Mouse (Mus musculus) G1E (cell line): ENCODE measurements around the gene Rnf26. TPM values are rescaled to one million over a fixed set of nuclear protein-coding genes. Genes with fewer than 3 reads are reported as not detected.

Source experiments
- ATAC-seq: 2 replicates; pipeline ENCODE4 v1.8.0; 2016; ENCODE audit warnings: mild to moderate bottlenecking; ENCODE audit not compliant: insufficient number of reproducible peaks, poor library complexity, low FRiP score, severe bottlenecking; ENCODE audit errors: extremely low read depth
- DNase-seq: peaks from one replicate; pipeline ENCODE4 v3.0.0; 2012; ENCODE audit warnings: low spot score
- H3K27me3 ChIP-seq: 2 replicates; pipeline ENCODE4 v1.6.1; 2012; ENCODE audit warnings: mild to moderate bottlenecking, low read length, inconsistent platforms; ENCODE audit not compliant: insufficient read depth
- H3K36me3 ChIP-seq: replicated peaks from 2 replicates; pipeline ENCODE3; 2012; ENCODE audit warnings: mild to moderate bottlenecking, inconsistent platforms
- H3K4me1 ChIP-seq: 2 replicates; pipeline ENCODE4 v1.6.1; 2012; ENCODE audit warnings: low read depth, low read length, inconsistent platforms, mixed read lengths; ENCODE audit not compliant: insufficient read depth
- H3K4me3 ChIP-seq: 2 replicates; pipeline ENCODE4 v1.5.1; 2012; ENCODE audit warnings: low read depth, mild to moderate bottlenecking, inconsistent platforms, low read length, moderate library complexity, mixed read lengths
- H3K9me3 ChIP-seq: replicated peaks from 2 replicates; pipeline ENCODE4 v1.6.1; 2012; ENCODE audit warnings: inconsistent platforms
- CTCF ChIP-seq: IDR thresholded peaks from 2 replicates; pipeline ENCODE4 v1.5.1; 2012; ENCODE audit warnings: low read depth, low read length, inconsistent platforms, mixed read lengths
- GATA1 ChIP-seq: IDR thresholded peaks from 2 replicates; pipeline ENCODE4 v1.6.1; 2012; ENCODE audit warnings: borderline replicate concordance, low read length, inconsistent platforms, mixed read lengths
- GATA2 ChIP-seq: IDR thresholded peaks from 2 replicates; pipeline ENCODE4 v1.6.1; 2012; ENCODE audit warnings: low read depth, low read length, inconsistent platforms, borderline replicate concordance
- POLR2AphosphoS5 ChIP-seq: IDR thresholded peaks from 2 replicates; pipeline ENCODE4 v1.6.1; 2012; ENCODE audit warnings: low read depth, low read length, inconsistent platforms; ENCODE audit not compliant: insufficient replicate concordance
- TAL1 ChIP-seq: conservative IDR thresholded peaks from 2 replicates; pipeline ENCODE4 v1.6.1; 2012; ENCODE audit warnings: low read depth, low read length, inconsistent platforms, mixed read lengths
- polyA plus RNA-seq: library from polyadenylated mRNA; stranded (reverse); fragments of >175 nt; gene quantifications from 2 replicates; pipeline ENCODE4 v1.2.3, GENCODE M21; 2012
- total RNA-seq, 2 experiments: library from RNA; stranded (forward) in 1 of 2; stranded (reverse) in 1 of 2; fragments of 200-1000 nt in 1 of 2; fragments of >200 nt in 1 of 2; fragmentation: Nextera tagmentation in 1 of 2; gene quantifications; 2 replicates each; pipeline ENCODE4 v1.2.3; 2014 to 2017

The Rnf26 gene
- total and polyA plus RNA-seq, 3 experiments = 10.5 to 46.9 (median 41.9) TPM

DNA sequence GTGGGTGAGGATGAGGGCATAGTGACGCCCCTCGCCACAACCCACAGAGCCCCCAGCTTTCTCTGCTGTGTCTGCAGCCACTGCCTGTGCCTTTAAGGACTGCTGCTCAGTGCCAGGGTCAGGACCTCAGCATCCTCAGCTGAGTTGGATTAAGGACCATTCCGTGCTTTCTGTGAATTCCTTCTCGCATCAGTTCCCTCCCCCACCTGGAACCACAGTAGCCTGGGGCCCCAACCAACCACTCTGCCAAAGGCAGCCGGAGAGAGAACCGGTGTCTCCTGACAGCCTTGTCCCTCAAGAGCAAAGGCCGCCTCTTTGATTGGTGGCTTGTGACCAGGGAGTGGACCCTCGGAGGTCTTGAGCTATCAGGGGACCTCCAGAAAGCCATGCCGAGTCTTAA, 11.8 kb downstream of the Rnf26 start, which contains the start of gene Mfrp:
TSS of gene Mfrp (plus strand) at position 240 of the 400 bp plus-strand sequence.
- Histone ChIP-seq H3K4me3 (no peak within 1 kb of the TSS), H3K27me3 (no peaks in the 10 kb centered on the region), H3K9me3 (no peaks in the 10 kb centered on the region), H3K36me3 (peaks cover 73% of the 10 kb centered on the region), H3K4me1 (peaks cover 5% of the 10 kb centered on the region)
- TF ChIP-seq GATA1 (no peak), GATA2 (no peak), TAL1 (no peak), POLR2AphosphoS5 (no peak), CTCF (no peak)
- ATAC-seq (no peak), DNase-seq (no peak)

DNA sequence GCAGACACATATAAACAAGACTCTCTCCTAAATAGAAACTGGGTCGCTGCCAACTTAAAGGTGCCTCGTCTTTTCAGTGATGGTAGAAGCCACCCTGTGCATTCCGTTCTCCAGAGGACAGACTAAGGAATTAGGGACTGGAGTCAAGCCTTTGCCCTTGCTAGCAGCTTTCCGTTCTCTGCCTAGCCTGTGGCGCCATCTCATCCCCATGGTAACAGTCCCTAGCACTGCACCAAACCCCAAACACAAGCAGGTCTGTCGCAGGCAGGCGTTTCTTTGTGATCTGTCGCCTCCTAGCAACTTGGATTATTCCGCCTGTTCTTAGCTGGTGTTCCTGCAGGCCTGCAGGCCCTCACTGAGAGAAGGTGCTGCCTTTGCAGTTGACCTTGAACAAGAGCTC, 16.8 kb downstream of the Rnf26 start:
- Histone ChIP-seq H3K27me3 (no peaks in the 10 kb centered on the region), H3K4me3 (no peak overlapping the region), H3K36me3 (peaks cover 59% of the 10 kb centered on the region), H3K9me3 (no peaks in the 10 kb centered on the region), H3K4me1 (peaks cover 14% of the 10 kb centered on the region)
- TF ChIP-seq TAL1 (no peak), GATA2 (no peak), GATA1 (no peak), POLR2AphosphoS5 (no peak), CTCF (no peak)
- DNase-seq (no peak), ATAC-seq (no peak)

DNA sequence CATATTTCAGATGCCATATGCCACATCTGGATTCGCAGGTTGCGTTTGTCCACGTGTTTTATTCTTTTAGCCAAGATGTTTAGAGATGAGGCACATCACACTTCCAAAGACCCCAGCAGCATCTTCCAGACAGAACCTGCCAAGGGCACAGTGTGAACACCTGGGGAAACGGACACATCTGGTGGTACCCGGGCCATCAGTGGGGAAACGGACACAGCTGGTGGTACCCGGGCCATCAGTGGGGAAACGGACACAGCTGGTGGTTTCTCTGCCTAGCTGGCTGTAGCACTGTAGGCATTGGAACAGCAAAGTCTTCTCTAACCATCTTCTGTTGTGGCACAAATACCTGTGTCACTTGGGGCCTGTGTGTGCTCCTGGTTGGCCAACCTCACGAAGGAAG, 17.5 kb downstream of the Rnf26 start:
- H3K4me3 ChIP-seq = no peak overlapping the region
- H3K9me3 ChIP-seq = no peaks in the 10 kb centered on the region
- no peaks in the 10 kb centered on the region for H3K27me3 ChIP-seq
- TF ChIP-seq GATA1 (no peak), TAL1 (no peak), POLR2AphosphoS5 (no peak), CTCF (no peak), GATA2 (no peak)
- DNase-seq (no peak), ATAC-seq (no peak)
- H3K36me3 ChIP-seq = peaks cover 61% of the 10 kb centered on the region
- H3K4me1 ChIP-seq = peaks cover 14% of the 10 kb centered on the region

DNA sequence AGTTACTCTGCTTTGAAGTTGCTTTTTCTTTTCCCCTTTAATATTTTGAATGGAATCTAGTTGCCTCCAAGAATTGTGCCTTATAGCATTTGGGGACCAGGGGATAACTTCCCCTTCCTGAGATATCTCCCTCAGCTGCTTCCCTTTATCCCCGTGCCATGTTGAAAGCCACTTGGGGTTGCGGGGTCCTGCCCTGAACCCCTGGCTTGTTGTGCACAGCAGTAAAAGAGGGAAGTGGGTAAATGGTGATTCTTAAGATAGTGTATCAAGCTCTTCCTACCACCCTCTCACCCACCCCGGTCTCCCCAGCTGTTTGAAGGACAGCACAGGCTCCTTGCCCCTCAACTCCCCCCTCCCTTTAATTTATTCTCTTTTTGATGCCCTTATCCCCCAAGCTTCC, 18.6 kb downstream of the Rnf26 start:
- no peak for ATAC-seq
- DNase-seq = no peak
- Histone ChIP-seq H3K9me3 (no peaks in the 10 kb centered on the region), H3K36me3 (peaks cover 59% of the 10 kb centered on the region), H3K4me1 (peaks cover 17% of the 10 kb centered on the region), H3K27me3 (no peaks in the 10 kb centered on the region), H3K4me3 (no peak overlapping the region)
- no peak for TF ChIP-seq CTCF
- TF ChIP-seq TAL1 = no peak
- no peak for TF ChIP-seq GATA1
- no peak for TF ChIP-seq POLR2AphosphoS5
- no peak for TF ChIP-seq GATA2

DNA sequence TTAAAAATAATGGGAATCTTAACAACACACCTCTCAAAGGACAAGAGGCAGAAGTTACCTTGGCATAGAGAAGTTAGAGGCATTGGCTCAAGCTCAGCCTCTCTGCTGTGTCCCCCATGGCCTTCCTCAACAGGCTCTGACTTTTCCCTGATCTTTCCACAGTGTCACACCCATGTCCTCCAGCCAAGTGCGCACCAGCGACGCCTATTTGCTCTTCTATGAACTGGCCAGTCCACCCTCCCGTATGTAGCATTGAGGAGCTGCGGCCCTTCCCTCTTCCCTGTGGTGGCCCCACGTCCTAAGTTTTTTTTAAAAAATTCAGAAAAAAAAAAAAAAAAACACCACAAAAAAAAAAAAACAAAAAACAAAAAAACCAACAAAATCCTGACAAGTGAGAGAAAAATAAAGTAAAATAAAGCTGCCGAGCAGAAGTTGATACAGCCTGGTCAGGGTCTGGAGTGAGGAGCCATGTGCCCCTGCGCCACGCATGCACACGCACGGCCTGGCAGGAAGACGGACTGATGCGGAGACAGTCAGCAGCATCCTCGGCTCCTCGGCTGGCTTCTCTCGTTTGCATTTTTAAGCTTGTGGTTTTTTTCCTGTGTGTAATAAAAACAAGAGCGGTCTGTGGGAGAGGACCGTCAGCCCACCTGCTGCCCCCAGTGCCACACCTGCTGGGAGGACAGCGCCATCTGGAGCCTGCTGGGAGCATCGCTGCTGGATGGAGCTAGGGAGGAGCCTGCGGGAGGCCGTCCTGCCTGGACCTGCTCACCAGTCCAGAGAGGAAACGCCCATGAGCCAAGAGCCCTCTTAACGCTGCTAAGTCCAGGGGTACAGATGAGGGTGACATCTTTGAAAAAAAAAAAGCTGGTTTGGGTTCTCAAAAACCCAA, 19.5 kb downstream of the Rnf26 start:
- peaks cover 3% of the 10 kb centered on the region; the same call in 1 of the 2 replicates for H3K27me3 ChIP-seq
- no peak for TF ChIP-seq GATA1
- no peak for TF ChIP-seq GATA2
- TF ChIP-seq TAL1 = no peak
- no peak for TF ChIP-seq POLR2AphosphoS5
- TF ChIP-seq CTCF = no peak; the same call in 1 of the 2 replicates
- H3K36me3 ChIP-seq = peaks cover 59% of the 10 kb centered on the region
- ATAC-seq = no peak
- no peak for DNase-seq
- H3K9me3 ChIP-seq = no peaks in the 10 kb centered on the region
- H3K4me1 ChIP-seq = peaks cover 26% of the 10 kb centered on the region
- H3K4me3 ChIP-seq = no peak overlapping the region

- H3K4me3 ChIP-seq = no peak overlapping the region
- H3K36me3 ChIP-seq = peaks cover 35% of the 10 kb centered on the region
- peaks cover 44% of the 10 kb centered on the region for H3K4me1 ChIP-seq
- no peaks in the 10 kb centered on the region for H3K9me3 ChIP-seq
- no peak for TF ChIP-seq GATA2
- DNase-seq = peak; percentile 44
- H3K27me3 ChIP-seq = peaks cover 20% of the 10 kb centered on the region
- peak; percentile 79 for ATAC-seq
These were observed 24.3 kb downstream of the Rnf26 start for GRCm38 (mm10) chr9:44088877-44089608.
